Mouse (Mus musculus): ENCODE data around the gene Ppp6r1. TPM values are rescaled to one million over a fixed set of nuclear protein-coding genes. Genes with fewer than 3 reads are reported as not detected.

The Ppp6r1 gene
- polyA plus RNA-seq, 1 experiment from 2014 or later = 10.6 TPM

GRCm38 (mm10) chr7:4674114-4674731 lies 15.4 kb upstream of the Ppp6r1 start:
- ATAC-seq (ENCODE audit: insufficient number of reproducible peaks, insufficient read depth, low FRiP score, low TSS enrichment, low read depth) = no peak
- Histone ChIP-seq H3K4me1 (replicated peaks) (no peaks in the 10 kb centered on the region), H3K9me3 (no peaks in the 10 kb centered on the region), H3K4me2 (no peak overlapping the region), H3K36me3 (peaks cover 76% of the 10 kb centered on the region), H3K27ac (no peak overlapping the region), H3K27me3 (no peaks in the 10 kb centered on the region), H3K4me3 (replicated peaks) (no peak overlapping the region), H3K9ac (replicated peaks) (no peak overlapping the region)
- WGBS = 89% methylated on average over 12 of the region's 12 CpGs

DNA sequence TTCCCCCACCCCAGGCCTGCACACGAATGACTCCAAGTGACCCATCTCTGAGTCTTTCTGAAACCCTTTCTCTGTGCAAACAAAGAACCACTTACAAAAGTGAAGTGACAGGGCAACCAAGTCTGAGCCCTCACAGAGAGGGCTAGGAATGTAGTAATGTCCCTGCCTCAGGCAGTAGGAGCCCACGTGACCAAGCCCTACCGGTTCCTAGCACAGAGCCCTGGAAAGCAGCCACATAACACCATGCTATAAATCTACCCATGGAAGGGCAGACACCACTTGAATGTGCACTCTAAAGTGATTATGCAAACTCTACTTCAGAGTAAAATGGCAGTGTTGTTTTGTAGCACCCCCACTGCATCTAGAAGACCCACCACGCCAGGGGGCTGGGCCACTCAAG lies 13.1 kb upstream of the Ppp6r1 start:
- Histone ChIP-seq H3K36me3 (peaks cover 83% of the 10 kb centered on the region), H3K4me1 (replicated peaks) (no peaks in the 10 kb centered on the region), H3K27ac (0 out of 2 replicates have a peak overlapping the region, but pooled peaks have one; percentile 37), H3K27me3 (no peaks in the 10 kb centered on the region), H3K9me3 (no peaks in the 10 kb centered on the region), H3K4me3 (replicated peaks) (no peak overlapping the region), H3K9ac (replicated peaks) (no peak overlapping the region), H3K4me2 (no peak overlapping the region)
- no peak; the same call in 1 of the 2 replicates for ATAC-seq (ENCODE audit: insufficient number of reproducible peaks, insufficient read depth, low FRiP score, low TSS enrichment, low read depth)
- WGBS = 59% methylated on average over 4 of the region's 4 CpGs

DNA sequence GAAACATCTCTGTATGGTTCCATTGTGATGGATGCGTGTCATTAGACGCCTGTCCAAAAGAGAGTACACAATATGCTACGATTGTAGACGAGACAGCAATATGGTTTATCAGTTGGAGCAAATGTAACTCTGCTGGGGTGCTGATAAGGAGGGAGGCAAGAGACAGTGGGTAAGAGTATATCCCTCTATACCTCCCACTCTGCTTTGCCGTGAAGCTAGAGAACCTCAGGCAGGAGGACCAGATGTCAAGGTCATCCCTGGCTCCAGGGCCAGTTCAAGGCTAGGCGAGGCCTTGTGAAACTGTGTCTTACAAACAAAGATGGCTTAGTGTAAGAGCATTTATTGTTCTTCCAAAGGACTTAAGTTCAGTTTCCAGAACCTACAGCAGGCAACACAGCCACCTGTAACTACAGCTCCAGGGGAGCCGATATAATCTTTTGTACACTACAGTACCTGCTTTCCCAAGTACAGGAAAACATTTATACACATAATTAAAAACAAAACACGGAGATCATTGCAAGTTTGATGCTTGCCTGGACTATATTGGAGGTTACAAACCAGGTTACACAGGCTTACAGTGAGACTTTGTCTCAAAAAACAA lies 11.9 kb upstream of the Ppp6r1 start:
- no peak for ATAC-seq (ENCODE audit: insufficient number of reproducible peaks, insufficient read depth, low FRiP score, low TSS enrichment, low read depth)
- H3K36me3 ChIP-seq = peaks cover 82% of the 10 kb centered on the region
- no peak overlapping the region for H3K27ac ChIP-seq
- H3K9me3 ChIP-seq = no peaks in the 10 kb centered on the region
- WGBS = 88% methylated on average over 8 of the region's 8 CpGs
- no peak overlapping the region for H3K9ac ChIP-seq (replicated peaks)
- no peaks in the 10 kb centered on the region for H3K27me3 ChIP-seq
- H3K4me2 ChIP-seq = no peak overlapping the region
- no peaks in the 10 kb centered on the region for H3K4me1 ChIP-seq (replicated peaks)
- H3K4me3 ChIP-seq (replicated peaks) = no peak overlapping the region

DNA sequence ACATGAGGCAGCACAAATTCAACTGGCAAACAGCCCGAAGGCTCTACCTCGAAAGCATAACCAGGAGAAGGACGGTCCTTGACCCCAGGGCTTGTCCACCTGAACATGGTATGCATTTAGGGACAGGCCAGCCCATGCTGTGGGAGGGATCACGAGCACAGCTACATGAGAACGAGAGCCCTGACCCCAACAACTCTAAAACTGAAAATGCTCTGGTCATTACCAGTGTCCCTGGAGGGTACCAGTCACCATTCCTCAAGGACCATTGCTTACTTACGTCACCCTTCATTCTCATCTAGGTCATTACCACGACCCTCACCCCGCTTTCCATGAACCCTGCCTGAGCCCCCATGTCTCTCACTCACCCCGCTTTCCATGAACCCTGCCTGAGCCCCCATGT lies 10.3 kb upstream of the Ppp6r1 start:
- 96% methylated on average over 9 of the region's 9 CpGs for WGBS
- no peak overlapping the region for H3K27ac ChIP-seq
- no peak overlapping the region for H3K4me2 ChIP-seq
- no peak overlapping the region for H3K4me3 ChIP-seq (replicated peaks)
- H3K9ac ChIP-seq (replicated peaks) = no peak overlapping the region
- H3K27me3 ChIP-seq = no peaks in the 10 kb centered on the region
- H3K36me3 ChIP-seq = peaks cover 73% of the 10 kb centered on the region
- H3K9me3 ChIP-seq = no peaks in the 10 kb centered on the region
- H3K4me1 ChIP-seq (replicated peaks) = no peaks in the 10 kb centered on the region
- no peak for ATAC-seq (ENCODE audit: insufficient number of reproducible peaks, insufficient read depth, low FRiP score, low TSS enrichment, low read depth)

- Histone ChIP-seq H3K9me3 (no peaks in the 10 kb centered on the region), H3K4me1 (replicated peaks) (no peaks in the 10 kb centered on the region), H3K27ac (no peak overlapping the region), H3K9ac (replicated peaks) (no peak overlapping the region), H3K4me2 (no peak overlapping the region), H3K4me3 (replicated peaks) (no peak overlapping the region), H3K36me3 (peaks cover 73% of the 10 kb centered on the region), H3K27me3 (no peaks in the 10 kb centered on the region)
- ATAC-seq (ENCODE audit: insufficient number of reproducible peaks, insufficient read depth, low FRiP score, low TSS enrichment, low read depth) = no peak
- WGBS = 97% methylated on average over 8 of the region's 8 CpGs
Measured at GRCm38 (mm10) chr7:4668506-4668905, 9.7 kb upstream of the Ppp6r1 start.

DNA sequence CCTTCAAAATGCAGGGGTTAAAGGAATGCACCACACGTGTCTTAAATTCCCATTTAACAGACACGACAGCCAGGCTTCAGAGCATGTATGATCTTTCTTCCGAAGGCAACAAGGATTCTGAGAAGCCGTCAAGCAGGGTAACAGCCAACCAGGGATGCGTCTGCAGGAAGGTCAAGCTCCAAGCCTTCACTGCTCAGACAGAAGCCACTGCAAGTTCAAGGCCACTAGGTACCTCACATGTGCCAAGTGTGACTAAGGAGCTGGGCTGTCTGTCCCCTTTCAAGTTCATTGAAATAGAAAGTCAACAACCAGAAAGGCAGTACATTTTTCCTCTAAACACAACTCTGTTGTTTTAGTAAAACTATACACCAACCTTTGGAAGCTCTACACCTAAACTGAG lies 8.1 kb upstream of the Ppp6r1 start:
- Histone ChIP-seq H3K4me3 (replicated peaks) (no peak overlapping the region), H3K27me3 (no peaks in the 10 kb centered on the region), H3K4me1 (replicated peaks) (no peaks in the 10 kb centered on the region), H3K9ac (replicated peaks) (no peak overlapping the region), H3K36me3 (peaks cover 74% of the 10 kb centered on the region), H3K27ac (no peak overlapping the region), H3K9me3 (no peaks in the 10 kb centered on the region), H3K4me2 (no peak overlapping the region)
- ATAC-seq (ENCODE audit: insufficient number of reproducible peaks, insufficient read depth, low FRiP score, low TSS enrichment, low read depth) = no peak
- 92% methylated on average over 5 of the region's 5 CpGs for WGBS

GRCm38 (mm10) chr7:4663742-4664141 lies 4.9 kb upstream of the Ppp6r1 start:
- peaks cover 46% of the 10 kb centered on the region for H3K36me3 ChIP-seq
- 75% methylated on average over 2 of the region's 2 CpGs for WGBS
- no peak for ATAC-seq (ENCODE audit: insufficient number of reproducible peaks, insufficient read depth, low FRiP score, low TSS enrichment, low read depth)
- H3K4me3 ChIP-seq (replicated peaks) = no peak overlapping the region
- peaks cover 13% of the 10 kb centered on the region for H3K4me1 ChIP-seq (replicated peaks)
- no peak overlapping the region for H3K9ac ChIP-seq (replicated peaks)
- no peaks in the 10 kb centered on the region for H3K9me3 ChIP-seq
- no peak overlapping the region for H3K27ac ChIP-seq
- H3K4me2 ChIP-seq = no peak overlapping the region
- H3K27me3 ChIP-seq = no peaks in the 10 kb centered on the region

DNA sequence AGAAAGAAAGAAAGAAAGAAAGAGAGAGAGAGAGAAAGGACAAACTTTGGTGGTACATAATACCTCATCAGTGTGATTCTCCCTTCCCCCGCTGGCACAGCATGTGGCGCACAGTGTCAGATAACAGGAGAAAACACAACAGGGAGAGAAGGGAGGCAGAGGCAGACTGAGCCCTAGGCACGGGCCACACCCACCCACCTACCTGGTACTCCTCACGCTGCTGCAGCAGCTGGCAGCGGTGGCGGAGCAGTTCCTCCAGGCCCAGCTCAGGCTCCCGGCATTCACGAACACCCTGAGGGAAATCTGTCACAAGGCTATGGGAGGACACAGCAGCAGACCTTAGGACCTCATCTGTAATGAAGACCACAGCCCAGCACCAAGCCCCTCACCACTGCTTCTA lies 4.4 kb upstream of the Ppp6r1 start:
- H3K4me1 ChIP-seq (replicated peaks) = peaks cover 13% of the 10 kb centered on the region
- no peaks in the 10 kb centered on the region for H3K9me3 ChIP-seq
- no peak overlapping the region for H3K4me2 ChIP-seq
- no peak overlapping the region for H3K9ac ChIP-seq (replicated peaks)
- H3K4me3 ChIP-seq (replicated peaks) = no peak overlapping the region
- H3K27ac ChIP-seq = no peak overlapping the region
- ATAC-seq (ENCODE audit: insufficient number of reproducible peaks, insufficient read depth, low FRiP score, low TSS enrichment, low read depth) = no peak
- 68% methylated on average over 7 of the region's 8 CpGs for WGBS
- no peaks in the 10 kb centered on the region for H3K27me3 ChIP-seq
- peaks cover 40% of the 10 kb centered on the region for H3K36me3 ChIP-seq

GRCm38 (mm10) chr7:4659911-4660443 lies 1.2 kb upstream of the Ppp6r1 start:
- peaks cover 40% of the 10 kb centered on the region for H3K4me1 ChIP-seq (replicated peaks)
- 75% methylated on average over 3 of the region's 3 CpGs for WGBS
- H3K27me3 ChIP-seq = no peaks in the 10 kb centered on the region
- H3K27ac ChIP-seq = peak overlapping the region; percentile 97
- H3K36me3 ChIP-seq = peaks cover 20% of the 10 kb centered on the region
- H3K9ac ChIP-seq (replicated peaks) = peak overlapping the region; percentile 93
- no peaks in the 10 kb centered on the region for H3K9me3 ChIP-seq
- no peak for ATAC-seq (ENCODE audit: insufficient number of reproducible peaks, insufficient read depth, low FRiP score, low TSS enrichment, low read depth)
- peak overlapping the region; percentile 99 for H3K4me2 ChIP-seq
- peak overlapping the region; percentile 83 for H3K4me3 ChIP-seq (replicated peaks)

- Histone ChIP-seq H3K4me1 (replicated peaks) (peaks cover 40% of the 10 kb centered on the region), H3K36me3 (peaks cover 19% of the 10 kb centered on the region), H3K9me3 (no peaks in the 10 kb centered on the region), H3K4me3 (replicated peaks) (peak overlapping the region; percentile 83), H3K4me2 (peak overlapping the region; percentile 99), H3K27ac (peak overlapping the region; percentile 97), H3K9ac (replicated peaks) (peak overlapping the region; percentile 93), H3K27me3 (no peaks in the 10 kb centered on the region)
- WGBS = under 1% methylated on average over 71 of the region's 78 CpGs
- peak; percentile 63 for ATAC-seq (ENCODE audit: insufficient number of reproducible peaks, insufficient read depth, low FRiP score, low TSS enrichment, low read depth)
Measured at GRCm38 (mm10) chr7:4658128-4658907, 501 bp downstream of the Ppp6r1 start.

GRCm38 (mm10) chr7:4657521-4658127 lies 1.2 kb downstream of the Ppp6r1 start:
- Histone ChIP-seq H3K4me2 (peak overlapping the region; percentile 99), H3K4me3 (replicated peaks) (peak overlapping the region; percentile 83), H3K9me3 (no peaks in the 10 kb centered on the region), H3K27ac (peak overlapping the region; percentile 17; the same call in 1 of the 2 replicates), H3K27me3 (no peaks in the 10 kb centered on the region), H3K36me3 (peaks cover 23% of the 10 kb centered on the region), H3K4me1 (replicated peaks) (peaks cover 40% of the 10 kb centered on the region), H3K9ac (replicated peaks) (peak overlapping the region; percentile 93)
- 54% methylated on average over 9 of the region's 9 CpGs for WGBS
- ATAC-seq (ENCODE audit: insufficient number of reproducible peaks, insufficient read depth, low FRiP score, low TSS enrichment, low read depth) = no peak

Measured in limb, embryonic 12.5 days (tissue).